Mouse (Mus musculus): ENCODE results near the gene Avl9. TPM values are rescaled to one million over a fixed set of nuclear protein-coding genes. Genes with fewer than 3 reads are reported as not detected.

The Avl9 gene
- 10 to 100 TPM; 41.1 to 43.0 TPM for total RNA-seq (2021)
- long read RNA-seq, full-length matches to known transcripts = 36 of 42 reads
- long read RNA-seq, partial matches to known transcripts = 3 of 42 reads
- long read RNA-seq, other reads (novel, unspliced or antisense) = 3 of 42 reads

DNA sequence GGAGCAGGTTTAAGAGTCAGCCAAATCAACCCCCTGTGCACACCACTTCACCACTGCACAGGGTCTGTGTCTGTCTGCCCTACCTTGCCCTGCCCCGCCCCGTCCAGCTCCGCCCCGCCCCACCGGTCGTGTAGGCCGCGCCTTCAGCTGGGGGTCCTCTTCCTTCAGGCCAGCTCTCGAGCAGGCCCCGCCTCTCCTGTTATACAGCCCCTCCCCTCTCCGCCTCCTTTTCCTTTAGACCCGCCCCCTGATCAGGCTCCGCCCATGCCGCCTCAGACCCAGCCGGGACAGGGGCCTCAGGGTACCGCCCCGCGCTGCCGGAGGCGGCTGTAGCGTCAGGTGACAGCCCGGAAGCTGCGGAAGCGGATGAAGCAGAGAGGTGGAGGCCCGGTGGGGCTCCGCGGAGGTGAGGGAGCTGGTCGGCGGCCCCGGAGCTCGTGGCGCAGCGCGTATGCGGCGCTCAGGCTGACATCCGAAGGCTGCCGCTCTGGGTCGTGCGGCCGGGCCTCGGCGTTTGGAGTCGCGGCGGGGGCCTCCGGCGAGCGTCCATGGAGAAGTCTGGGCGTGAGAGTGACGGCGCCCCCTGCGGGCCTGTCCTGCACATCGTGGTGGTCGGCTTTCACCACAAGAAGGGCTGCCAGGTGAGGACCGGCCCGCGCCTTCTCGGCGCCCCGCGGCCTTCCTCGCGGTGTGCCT is at the start of gene Avl9:
Gene Avl9, plus strand, starts transcription at position 326 of the 696 bp plus-strand sequence.
- DNase-seq (ENCODE audit: low spot score in 2 of 2) = peak; percentile 95 to 97

DNA sequence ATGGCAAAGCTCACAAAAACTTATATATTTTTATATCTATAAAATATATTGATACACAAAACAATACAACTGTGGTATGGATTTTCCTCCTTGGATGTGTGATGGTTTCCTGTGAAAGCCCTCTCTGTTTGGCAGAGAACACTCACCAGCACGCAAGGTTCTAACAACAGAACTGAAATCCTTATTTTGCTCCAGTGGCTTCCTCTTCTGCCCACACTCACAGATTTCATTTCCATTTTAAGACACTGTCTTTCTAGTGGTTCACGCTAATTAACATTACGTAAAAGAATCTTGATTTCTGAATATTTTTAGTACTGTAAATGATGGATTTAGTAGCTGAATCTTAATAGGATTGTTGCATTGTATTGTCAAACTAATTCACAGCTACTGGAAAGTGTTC is 26.5 kb upstream of the Avl9 start:
- DNase-seq (ENCODE audit: low spot score in 2 of 2) = peak in 1 of 2 experiments; percentile 9

DNA sequence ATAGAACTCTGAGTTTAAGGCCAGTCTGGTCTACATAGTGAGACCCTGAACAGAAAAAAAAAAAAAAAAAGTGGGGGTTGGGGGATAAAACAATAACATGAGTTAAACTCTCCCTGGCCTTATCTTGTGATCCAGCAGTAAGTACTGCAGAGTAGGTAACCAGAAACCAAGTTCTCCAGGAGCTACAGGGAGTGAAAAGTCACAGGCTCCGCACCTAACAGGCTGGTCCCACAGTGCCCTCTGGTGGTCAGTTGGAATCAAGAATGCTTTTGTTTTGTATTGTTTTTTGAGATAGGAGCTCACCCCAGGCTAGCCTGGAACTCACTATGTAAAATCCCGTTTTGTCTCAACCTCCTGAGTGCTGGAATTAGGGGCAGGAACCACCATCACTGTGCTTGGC is 23.5 kb upstream of the Avl9 start:
- peak; percentile 26 to 83 for DNase-seq (ENCODE audit: low spot score in 2 of 2)

DNA sequence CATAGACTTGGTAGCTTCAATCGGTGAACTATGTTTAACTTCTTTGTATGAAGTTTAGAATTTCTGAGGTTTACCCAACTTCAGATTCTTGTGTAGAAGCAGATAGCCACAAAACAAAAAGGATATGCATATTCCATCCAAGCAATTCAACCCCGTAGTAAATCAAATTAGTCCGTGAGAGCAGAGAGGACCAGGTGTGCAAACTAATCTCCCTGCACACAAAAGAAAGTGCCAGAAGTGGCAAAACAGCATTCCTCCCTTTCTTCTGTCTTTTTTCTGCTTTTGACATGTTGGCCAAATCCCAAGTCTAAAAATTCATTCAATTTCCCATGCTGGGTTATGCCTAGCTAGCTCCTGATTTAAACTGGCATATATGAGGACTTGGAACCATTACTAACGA is 22.3 kb upstream of the Avl9 start:
- DNase-seq (ENCODE audit: low spot score in 2 of 2) = no peak

DNA sequence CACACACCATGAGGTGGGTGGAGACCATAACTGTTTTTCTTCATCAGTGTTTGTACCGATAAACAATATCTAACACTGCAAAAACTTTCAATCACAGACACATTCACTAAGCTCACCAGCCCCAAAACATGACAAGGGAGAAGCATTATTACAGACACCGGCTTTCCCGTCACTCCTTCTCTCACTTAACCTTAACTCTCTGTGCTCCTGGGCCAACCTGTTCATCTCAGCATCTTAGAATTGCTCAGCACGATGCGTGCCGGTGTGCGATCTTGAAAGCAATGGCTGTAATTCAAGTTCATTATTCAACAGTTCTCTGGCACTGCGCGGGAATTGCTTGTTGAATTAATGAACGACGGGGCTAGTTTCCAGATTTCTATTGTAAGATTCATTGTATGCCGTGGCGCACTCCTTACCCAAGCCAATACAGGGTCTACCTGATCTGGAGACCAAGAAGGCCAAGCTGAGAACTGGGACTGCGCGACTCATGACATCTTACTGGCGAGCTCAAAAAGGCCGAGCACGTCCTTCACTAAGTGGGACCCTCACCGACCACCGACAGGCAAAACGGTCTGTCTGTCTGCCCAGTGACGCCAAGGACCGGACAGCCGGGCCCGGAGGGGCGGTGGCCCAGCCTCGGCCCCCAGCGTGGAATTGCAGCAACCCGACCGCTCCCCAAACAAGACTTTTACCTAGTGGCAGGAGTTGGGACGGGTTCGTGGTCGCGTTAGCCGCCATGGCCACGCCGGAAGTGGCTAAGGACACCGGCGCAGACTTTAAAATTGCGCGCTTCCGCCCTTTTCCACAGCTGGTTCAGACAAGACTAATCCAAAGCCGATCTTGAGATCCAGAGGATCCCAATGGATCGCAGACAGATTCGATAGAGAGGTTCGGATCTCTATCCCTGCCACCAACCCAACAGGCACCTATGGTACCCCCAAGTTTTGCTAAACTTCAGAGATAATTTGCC is 10.5 kb upstream of the Avl9 start, which contains the start of gene Lsm5:
Gene Lsm5, minus strand, starts transcription at position 780 of the 970 bp plus-strand sequence.
- peak; percentile 78 to 91 for DNase-seq (ENCODE audit: low spot score in 2 of 2)

DNA sequence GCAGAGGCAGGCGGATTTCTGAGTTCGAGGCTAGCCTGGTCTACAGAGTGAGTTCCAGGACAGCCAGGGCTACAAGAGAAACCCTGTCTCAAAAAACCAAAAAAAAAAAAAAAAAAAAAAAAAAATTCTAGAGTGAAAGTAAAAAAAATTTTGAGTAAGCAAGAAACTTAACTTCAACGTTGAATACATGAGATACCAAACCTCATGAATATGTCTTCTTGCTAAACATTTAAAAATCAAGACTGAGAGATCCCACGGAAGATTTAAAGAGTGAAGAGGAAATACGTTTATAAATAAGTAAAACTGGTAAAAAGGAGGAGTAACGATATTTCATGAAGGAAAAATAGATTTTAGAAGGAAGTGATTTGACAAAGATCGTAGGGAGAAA is 519 bp upstream of the Avl9 start:
- DNase-seq (ENCODE audit: low spot score in 2 of 2) = no peak

DNA sequence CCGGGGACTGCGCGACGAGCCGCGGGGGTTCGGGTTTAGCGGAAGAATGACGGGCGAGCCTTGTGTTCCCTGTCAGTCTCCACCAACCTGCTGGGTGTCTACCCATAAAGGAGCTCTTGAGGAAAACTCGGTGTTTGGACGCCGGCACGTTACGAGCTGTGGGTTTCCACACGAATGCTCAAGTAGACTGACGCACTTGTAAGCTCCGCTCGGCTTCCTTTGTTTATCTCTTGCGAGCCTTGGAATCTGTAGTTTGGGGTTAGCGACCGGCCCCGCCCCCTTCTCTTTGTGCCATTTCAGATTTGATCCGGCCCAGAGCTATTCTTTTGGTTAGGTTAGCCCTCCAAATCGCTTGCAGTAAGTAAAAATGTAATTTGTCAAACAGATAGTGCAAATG is 569 bp downstream of the Avl9 start:
- no peak for DNase-seq (ENCODE audit: low spot score in 2 of 2)

DNA sequence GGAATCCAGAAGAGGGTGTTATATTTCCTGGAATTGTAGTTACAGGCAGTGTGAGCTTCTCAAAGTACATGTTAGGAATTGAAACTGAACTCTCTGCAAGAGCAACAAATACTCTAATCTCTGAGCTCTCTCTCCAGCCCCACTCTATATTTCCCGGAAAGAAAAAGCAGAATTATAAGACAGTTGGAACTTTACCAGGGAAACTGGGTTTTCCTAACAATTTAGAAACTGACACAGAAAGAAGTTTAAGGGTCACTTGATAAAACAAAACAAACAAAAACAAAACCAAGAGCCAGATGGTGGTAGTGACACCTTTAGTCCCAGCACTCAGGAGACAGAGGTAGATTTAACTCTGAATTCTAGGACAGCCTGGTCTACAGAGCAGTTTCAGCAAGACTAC is 4.4 kb downstream of the Avl9 start:
- no peak for DNase-seq (ENCODE audit: low spot score in 2 of 2)

DNA sequence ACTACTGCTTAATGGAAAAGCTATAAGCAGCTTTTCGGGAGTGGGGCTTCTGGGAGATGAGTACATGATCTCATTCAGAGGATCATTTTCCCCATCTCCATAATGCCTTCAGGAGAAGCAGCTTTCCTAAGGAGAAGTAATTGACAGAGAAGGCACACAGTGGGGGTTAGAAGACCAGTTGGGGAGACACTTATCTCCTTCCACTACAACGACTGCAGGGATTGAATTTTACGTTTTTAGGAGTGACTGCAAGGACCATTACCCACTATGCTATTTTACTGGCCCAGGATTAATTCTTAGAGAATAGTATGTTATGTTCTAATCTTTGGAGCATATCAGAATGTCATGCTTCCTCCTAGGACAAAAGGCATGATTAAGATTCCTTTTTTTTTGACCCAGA is 6.2 kb downstream of the Avl9 start:
- DNase-seq (ENCODE audit: low spot score in 2 of 2) = no peak

DNA sequence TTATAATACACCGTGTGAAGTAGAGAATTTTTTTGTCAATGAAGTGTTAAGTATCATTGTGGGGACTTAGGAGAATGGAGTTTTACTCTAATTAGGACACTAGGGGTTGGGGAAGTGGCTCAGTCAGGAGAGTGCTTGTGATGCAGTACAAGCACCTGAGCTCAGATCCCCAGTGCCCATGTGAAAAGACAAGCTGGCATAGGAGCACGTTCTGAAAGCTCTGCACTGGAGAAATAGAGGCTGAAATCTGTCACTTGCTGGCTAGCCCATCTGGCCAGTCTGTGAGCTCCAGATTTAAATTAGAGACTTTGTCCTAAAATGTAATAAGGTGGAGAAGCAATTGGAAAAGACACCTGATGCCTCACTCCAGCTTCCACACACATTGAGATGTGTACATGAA is 17.8 kb downstream of the Avl9 start:
- peak in 1 of 2 experiments; percentile 37 for DNase-seq (ENCODE audit: low spot score in 2 of 2)

DNA sequence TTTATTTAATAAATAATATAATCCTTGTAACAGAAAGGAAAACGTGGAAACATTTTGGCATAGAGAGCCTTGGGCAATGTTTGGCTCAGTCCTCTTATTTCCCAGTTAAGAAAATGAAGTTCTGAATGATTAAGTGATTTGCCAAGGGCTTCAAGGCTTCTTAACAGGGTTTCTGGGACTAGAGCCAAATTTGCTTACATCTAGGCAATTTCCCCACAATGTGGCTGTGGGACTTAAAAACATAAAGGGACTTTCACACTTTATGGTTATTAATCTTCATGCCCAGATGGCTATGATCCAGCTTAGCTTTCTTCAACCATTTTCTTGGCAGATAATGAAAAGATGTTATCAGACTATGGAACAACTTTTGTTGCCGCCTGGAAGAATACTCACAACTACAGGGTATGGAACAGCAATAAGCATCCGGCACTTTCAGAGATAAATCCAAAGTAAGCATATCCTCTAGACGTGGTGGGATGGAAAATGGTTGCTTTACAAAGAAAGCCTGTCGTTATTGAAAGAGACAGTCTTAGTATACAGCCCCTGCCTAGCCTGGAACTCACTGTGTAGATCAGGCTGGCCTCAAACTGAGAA is 31.3 kb downstream of the Avl9 start:
- no peak for DNase-seq (ENCODE audit: low spot score in 2 of 2)

DNA sequence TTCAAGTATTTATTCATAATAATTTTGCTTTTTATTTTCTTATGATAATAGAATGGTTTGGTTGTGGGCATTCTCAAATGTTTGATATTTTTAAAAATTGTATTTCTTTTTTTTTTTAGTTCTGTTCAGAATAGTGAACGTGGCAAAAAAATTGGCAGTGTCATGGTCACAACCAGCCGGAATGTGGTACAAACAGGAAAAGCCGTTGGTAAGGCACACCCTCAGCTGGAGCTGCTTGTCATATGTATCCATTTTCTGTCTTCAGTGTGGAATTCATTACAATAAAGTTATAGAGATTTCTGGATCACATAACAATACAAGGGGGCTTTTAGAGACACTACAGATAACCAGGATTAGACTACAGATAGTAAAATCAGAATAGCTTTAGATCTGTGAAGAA is 39.0 kb downstream of the Avl9 start:
- DNase-seq (ENCODE audit: low spot score in 2 of 2) = no peak

DNA sequence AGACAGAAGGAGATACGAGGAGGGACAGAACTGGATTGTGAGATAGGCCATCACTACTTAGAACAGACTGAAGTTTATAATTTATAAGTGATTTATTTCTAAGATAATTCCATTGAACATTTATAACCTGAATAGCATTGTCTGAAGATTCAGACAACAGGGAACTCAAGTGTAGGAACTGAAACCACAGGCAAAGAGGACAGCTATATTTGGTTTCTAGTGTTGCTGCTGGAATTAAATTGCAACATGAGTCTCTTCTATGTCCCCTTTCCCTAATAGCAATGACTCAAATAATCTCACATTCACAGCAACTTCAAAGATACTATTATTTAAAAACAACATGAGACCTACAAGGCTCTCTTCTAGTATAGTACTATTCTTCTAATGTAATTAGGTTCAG is 41.4 kb downstream of the Avl9 start:
- DNase-seq (ENCODE audit: low spot score in 2 of 2) = no peak

DNA sequence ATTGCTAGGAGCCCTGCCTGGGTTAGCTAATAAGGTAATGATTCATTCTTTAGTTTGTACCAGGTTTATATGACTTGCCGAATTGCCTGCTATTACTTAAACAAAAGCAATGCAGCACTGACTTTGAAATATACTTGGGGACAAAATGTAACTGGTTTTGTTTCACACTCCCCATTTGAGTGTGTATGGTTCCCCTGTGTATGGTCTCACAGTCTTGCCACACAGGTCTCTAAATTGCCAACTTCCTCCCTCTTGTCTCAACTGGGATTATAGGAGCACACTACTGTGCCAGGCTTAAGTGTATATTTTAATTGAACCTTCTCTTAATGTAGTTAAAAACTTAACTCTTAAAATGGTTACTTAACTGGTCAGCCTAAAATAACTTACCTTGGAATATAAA is 44.6 kb downstream of the Avl9 start:
- DNase-seq (ENCODE audit: low spot score in 2 of 2) = no peak

DNA sequence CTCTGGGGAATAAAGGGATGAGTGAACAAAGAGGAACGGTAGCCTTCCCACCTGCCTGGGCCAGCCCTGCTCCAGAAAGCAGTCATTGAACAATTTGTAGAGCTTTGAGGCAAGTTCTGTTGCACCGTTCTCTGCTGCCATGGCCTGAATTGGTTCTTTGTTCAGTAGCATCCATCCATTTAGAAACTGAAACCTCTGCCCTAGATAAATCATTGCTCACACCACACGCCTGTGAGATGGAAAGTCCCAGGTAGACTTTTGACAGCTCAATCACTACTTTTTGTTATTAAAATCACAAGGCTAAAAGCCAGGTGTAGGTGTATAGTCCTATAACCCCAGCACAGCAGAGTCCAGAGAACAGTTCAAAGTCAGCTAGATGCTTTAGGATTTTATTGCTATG is 50.6 kb downstream of the Avl9 start:
- DNase-seq (ENCODE audit: low spot score in 2 of 2) = no peak

DNA sequence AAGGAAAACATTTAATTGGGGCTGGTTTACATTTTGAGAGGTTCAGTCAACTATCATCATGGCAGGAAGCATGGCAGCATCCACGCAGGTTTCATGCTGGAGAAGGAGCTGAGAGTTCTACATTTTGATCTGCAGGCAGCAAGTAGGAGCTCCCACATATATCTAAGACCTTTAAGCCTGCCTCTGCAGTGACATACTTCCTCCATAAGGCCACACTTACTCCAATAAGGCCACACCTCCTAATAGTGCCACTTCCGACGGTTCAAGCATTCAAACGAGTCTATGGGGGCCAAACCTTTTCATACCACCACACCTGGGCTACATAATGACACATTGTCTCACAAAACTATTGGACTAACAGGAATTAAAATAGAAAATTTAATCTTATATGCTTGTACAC is 51.0 kb downstream of the Avl9 start:
- no peak for DNase-seq (ENCODE audit: low spot score in 2 of 2)

DNA sequence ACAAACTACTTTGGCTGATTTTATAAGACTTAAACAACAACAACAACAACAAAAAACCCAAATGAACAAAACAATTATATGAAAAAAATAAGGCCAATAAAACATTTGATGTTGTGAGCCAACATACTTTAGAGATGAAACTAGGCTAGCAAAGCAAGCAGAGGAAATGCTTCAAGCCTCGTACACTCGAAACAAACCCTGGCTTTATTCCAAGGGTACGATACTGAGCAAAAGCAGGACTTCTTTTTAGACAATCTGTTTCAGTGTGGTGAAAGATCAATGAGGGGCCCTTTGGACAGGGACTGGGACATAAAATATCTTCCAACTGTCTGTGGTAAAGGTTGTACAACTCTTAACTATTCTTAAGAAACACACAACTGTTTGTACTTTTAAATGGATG is 61.1 kb downstream of the Avl9 start:
- no peak for DNase-seq (ENCODE audit: low spot score in 2 of 2)

DNA sequence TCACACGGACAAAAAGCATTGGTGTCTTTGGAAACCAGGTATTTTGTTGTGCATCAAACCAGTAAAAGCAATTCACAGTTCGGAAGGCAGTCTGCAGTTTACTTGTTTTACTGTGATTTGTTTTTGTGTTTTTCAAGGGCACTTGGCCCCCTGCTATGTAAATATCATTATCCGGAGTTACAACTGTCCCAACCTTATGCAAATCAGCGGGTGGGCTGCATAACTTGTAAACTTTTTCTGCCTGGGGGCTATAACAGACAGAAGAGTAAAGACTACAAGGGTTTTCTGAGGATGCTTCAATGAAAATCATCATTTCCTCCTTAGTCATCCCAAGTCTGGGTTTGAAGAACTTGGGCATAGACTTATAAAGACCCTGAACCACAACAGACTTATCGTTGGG is 64.9 kb downstream of the Avl9 start:
- DNase-seq (ENCODE audit: low spot score in 2 of 2) = no peak

DNA sequence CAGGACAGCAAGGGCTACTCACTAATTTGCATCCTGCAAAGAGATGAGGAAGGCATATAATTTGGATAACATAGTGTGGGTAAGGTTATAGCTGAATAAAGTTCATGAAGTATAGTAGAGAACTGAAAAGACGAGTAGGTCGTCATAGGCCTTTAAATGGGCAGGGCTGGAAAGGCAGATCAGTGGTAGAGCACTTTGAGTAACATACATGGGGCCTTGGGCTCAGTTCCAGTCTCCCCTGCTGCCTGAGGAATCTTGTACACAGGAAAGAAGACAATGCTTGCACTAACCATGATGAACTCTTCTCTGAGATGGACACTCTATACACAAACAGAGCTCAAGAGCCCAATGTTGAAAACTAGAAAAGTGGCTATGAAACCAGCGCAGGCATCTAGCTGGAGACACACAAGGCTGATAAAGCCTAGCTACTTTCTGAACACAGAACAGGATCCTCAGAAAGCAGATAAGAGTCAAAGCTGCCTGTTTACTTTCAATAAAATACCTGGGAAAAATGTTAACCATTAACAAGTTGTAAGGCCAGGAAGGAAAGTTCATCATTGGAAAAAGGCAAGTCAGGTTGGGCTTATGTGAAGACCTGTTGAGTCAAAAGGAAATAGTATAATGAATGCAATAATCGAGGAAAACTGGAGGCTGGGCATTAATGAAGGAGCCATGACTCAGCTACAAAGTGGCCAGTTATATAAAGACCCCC is 69.0 kb downstream of the Avl9 start:
- no peak for DNase-seq (ENCODE audit: low spot score in 2 of 2)

DNA sequence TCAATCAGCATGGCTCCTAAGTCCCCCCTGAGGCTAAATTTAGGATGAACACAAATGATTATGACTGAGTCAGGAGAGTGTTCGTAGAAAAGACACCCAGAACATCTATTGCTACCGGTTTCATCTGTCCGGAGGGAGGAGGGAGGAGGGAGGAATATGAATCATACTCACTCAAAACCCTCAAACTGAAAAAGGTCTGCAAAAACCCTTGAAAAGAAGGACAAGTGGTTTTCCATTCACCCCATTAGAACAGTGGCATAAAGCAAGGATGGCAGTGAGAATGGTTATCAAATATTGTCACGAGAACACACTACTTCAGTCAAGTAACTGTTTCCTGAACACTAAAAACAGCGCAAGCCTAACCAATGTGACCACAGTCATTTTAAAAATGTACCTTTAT is 70.4 kb downstream of the Avl9 start:
- no peak for DNase-seq (ENCODE audit: low spot score in 2 of 2)

DNA sequence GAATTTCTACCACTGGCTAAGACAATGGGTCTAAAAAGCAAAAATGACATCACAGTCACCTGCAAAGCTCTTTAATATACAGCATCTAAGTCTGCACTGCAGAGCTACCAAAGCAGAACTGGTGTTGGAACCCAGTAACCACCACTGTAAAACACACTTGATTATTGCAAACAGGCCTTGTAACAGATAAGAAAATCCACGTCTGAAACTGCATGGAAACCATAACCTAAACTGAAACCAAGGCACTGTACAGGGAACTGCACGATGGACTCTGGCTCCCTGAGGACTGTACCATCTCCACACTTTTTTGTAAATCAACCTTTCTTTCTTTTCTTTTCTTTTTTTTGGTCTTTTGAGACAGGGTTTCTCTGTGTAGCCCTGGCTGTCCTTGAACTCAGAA is 73.0 kb downstream of the Avl9 start:
- DNase-seq (ENCODE audit: low spot score in 2 of 2) = no peak

Measured in layer of hippocampus, adult 18-20 months (tissue).